ENCODE assay signal across 33 mouse cellular contexts in genomic region chr8:80463450-80463917, GRCm38 (mm10). TPM values are rescaled to one million over a fixed set of nuclear protein-coding genes. Genes with fewer than 3 reads are reported as not detected.
DNase-seq lines count a peak whose midpoint lies in the region; ATAC-seq and TF ChIP-seq lines count a peak whose summit lies in the region.
"Had no signal": no experiment of that assay in that cellular context is flagged by ENCODE, and none has a peak within 500 bp of the region (broad histone marks: within the 10 kb centered on the region; RNA-seq: fewer than 3 reads in every experiment).

No protein-coding gene starts in this region.

- TF ChIP-seq CTCF in lung, embryonic 14.5 days (IDR thresholded peaks at IDR 0.05; ENCODE audit: low read depth), result no peak
- no peak for TF ChIP-seq CTCF in lung, adult 2 months (IDR thresholded peaks at IDR 0.05; ENCODE audit: insufficient read depth, low read length)

- no peak for TF ChIP-seq POLR2A in lung, adult 2 months (IDR thresholded peaks at IDR 0.05; ENCODE audit: borderline replicate concordance, extremely low read depth, low read depth, low read length)

- no peak overlapping the region for H3K4me2 ChIP-seq in lung, embryonic 14.5 days
- no peak overlapping the region for H3K4me2 ChIP-seq in liver, embryonic 13.5 days
- H3K4me2 ChIP-seq: embryonic facial prominence, embryonic 13.5 days; heart, embryonic 13.5 days; hindbrain, embryonic 15.5 days; kidney, embryonic 15.5 days; midbrain, embryonic 11.5 days; neural tube, embryonic 13.5 days had no signal

- no peak overlapping the region for H3K27ac ChIP-seq in lung, embryonic 14.5 days (ENCODE audit: low read depth)
- H3K27ac ChIP-seq in liver, embryonic 13.5 days, result no peak overlapping the region
- H3K27ac ChIP-seq: embryonic facial prominence, embryonic 13.5 days; gastrocnemius, adult 2 months; heart, embryonic 13.5 days; hindbrain, embryonic 10.5 days; hindbrain, embryonic 15.5 days; kidney, embryonic 15.5 days; layer of hippocampus, adult 2 months; left cerebral cortex, adult 2 months; macrophage; neural tube, embryonic 13.5 days had no signal

- DNase-seq in lung, embryonic 14.5 days, result peak; percentile 56
- DNase-seq in lung, adult 2 months, result no peak
- peak; percentile 97 for DNase-seq in MEL-GATA-1-ER (ENCODE audit: extremely low read depth, low read depth)
- no peak for DNase-seq in liver, embryonic 13.5 days
- DNase-seq in left cerebral cortex, postnatal 14 days (ENCODE audit: low spot score in 2 of 2), result no peak
- DNase-seq in adrenal gland, postnatal 14 days, result no peak
- DNase-seq: adrenal gland, adult 8-10 months; cerebellum, adult 11 months; cerebellum, adult 9-10 months; cerebellum, postnatal 36 days; gastrocnemius, adult 2 months; gastrocnemius, postnatal 36 days; heart, postnatal 10 days; kidney, adult 11 months; kidney, postnatal 36 days; left cerebral cortex, postnatal 4 days; lung, adult 18-20 months; thymus, postnatal 4 days had no signal

- H3K9me3 ChIP-seq in lung, embryonic 14.5 days (ENCODE audit: low read depth, low read length), result no peaks in the 10 kb centered on the region
- H3K9me3 ChIP-seq in liver, embryonic 13.5 days (replicated peaks), result no peaks in the 10 kb centered on the region
- H3K9me3 ChIP-seq: embryonic facial prominence, embryonic 13.5 days; heart, embryonic 13.5 days; hindbrain, embryonic 10.5 days; hindbrain, embryonic 15.5 days; kidney, embryonic 15.5 days; neural tube, embryonic 13.5 days had no signal

- H3K36me3 ChIP-seq in lung, embryonic 14.5 days (ENCODE audit: insufficient read depth), result no peaks in the 10 kb centered on the region
- H3K36me3 ChIP-seq in liver, embryonic 13.5 days, result no peaks in the 10 kb centered on the region
- H3K36me3 ChIP-seq: embryonic facial prominence, embryonic 13.5 days; heart, embryonic 13.5 days; hindbrain, embryonic 10.5 days; hindbrain, embryonic 15.5 days; kidney, embryonic 15.5 days; neural tube, embryonic 13.5 days had no signal

- WGBS in lung, embryonic 14.5 days, result 23% methylated on average over 4 of the region's 4 CpGs
- 29% methylated on average over 4 of the region's 4 CpGs for WGBS in lung, adult 2 months
- 7% methylated on average over 4 of the region's 4 CpGs for WGBS in liver, embryonic 13.5 days (ENCODE audit: insufficient replicate concordance)

- H3K9ac ChIP-seq in lung, embryonic 14.5 days, result no peak overlapping the region
- no peak overlapping the region for H3K9ac ChIP-seq in liver, embryonic 13.5 days
- H3K9ac ChIP-seq: embryonic facial prominence, embryonic 13.5 days; heart, embryonic 13.5 days; hindbrain, embryonic 15.5 days; kidney, embryonic 15.5 days; neural tube, embryonic 13.5 days had no signal

- H3K27me3 ChIP-seq in lung, embryonic 14.5 days (ENCODE audit: insufficient read depth, low read length), result no peaks in the 10 kb centered on the region
- no peaks in the 10 kb centered on the region for H3K27me3 ChIP-seq in liver, embryonic 13.5 days
- H3K27me3 ChIP-seq: heart, embryonic 13.5 days; hindbrain, embryonic 15.5 days; kidney, embryonic 15.5 days; neural tube, embryonic 13.5 days had no signal

- no peak overlapping the region for H3K4me3 ChIP-seq in lung, embryonic 14.5 days (ENCODE audit: low read depth, low read length)
- no peak overlapping the region for H3K4me3 ChIP-seq in lung, adult 2 months (replicated peaks; ENCODE audit: extremely low read depth, low read depth, low read length)
- H3K4me3 ChIP-seq in liver, embryonic 13.5 days (replicated peaks), result no peak overlapping the region
- H3K4me3 ChIP-seq: embryonic facial prominence, embryonic 13.5 days; gastrocnemius, adult 2 months; heart, embryonic 13.5 days; hindbrain, embryonic 10.5 days; hindbrain, embryonic 15.5 days; kidney, embryonic 15.5 days; layer of hippocampus, adult 2 months; left cerebral cortex, adult 2 months; neural tube, embryonic 13.5 days had no signal

- intact Hi-C loops in left cerebral cortex, postnatal 14 days (cut with DNase I), result no loop called here

- peak; percentile 54; the same call in 1 of the 2 replicates for ATAC-seq in lung, embryonic 14.5 days (ENCODE audit: insufficient read depth)
- peak; percentile 51; the same call in 1 of the 2 replicates for ATAC-seq in liver, embryonic 13.5 days (ENCODE audit: low read depth)
- peak; percentile 91 for ATAC-seq in megakaryocyte-erythroid progenitor cell, adult 5-6 weeks (replicated peaks; ENCODE audit: low FRiP score, low TSS enrichment, poor library complexity, severe bottlenecking)
- ATAC-seq: forebrain, embryonic 16.5 days; inflammation-experienced regulatory T-cells, adult 6 months; midbrain, embryonic 16.5 days had no signal

- no peaks in the 10 kb centered on the region for H3K4me1 ChIP-seq in lung, embryonic 14.5 days (ENCODE audit: insufficient read depth)
- H3K4me1 ChIP-seq in lung, adult 2 months (ENCODE audit: control insufficient read depth, insufficient read depth, low read length), result no peaks in the 10 kb centered on the region
- no peaks in the 10 kb centered on the region for H3K4me1 ChIP-seq in liver, embryonic 13.5 days (replicated peaks)
- H3K4me1 ChIP-seq: hindbrain, embryonic 10.5 days; hindbrain, embryonic 15.5 days; kidney, embryonic 15.5 days; neural tube, embryonic 13.5 days had no signal

RNA-seq across cellular contexts. Expression of gene Gypa, which starts 30.1 kb away (rescaled TPM):
- polyA plus RNA-seq in lung, embryonic 14.5 days (2014; fragmentation: Nextera tagmentation; extraction: Ambion mirVana), result 4.1 and 6.3 TPM in 2 replicates
- polyA plus RNA-seq in lung, adult 2 months (2012; rRNA removed), result 0.13 and 0.46 TPM in 2 replicates
- polyA plus RNA-seq in liver, embryonic 13.5 days (2015; fragmentation: Nextera tagmentation; extraction: Ambion mirVana), result 610 and 732 TPM in 2 replicates
- total RNA-seq in megakaryocyte-erythroid progenitor cell, adult 5-6 weeks (2014; fragmentation: Nextera tagmentation), result 87.4 and 96.2 TPM in 2 replicates
- total RNA-seq in megakaryocyte-erythroid progenitor cell, adult 5-6 weeks (2017), result 109 and 139 TPM in 2 replicates
- under 1 TPM in 1 of 2 experiments, not detected in 1; 0.40 TPM for total RNA-seq in left cerebral cortex, postnatal 14 days (2021)
- 4.1 and 16.8 TPM in 2 replicates for total RNA-seq in adrenal gland, postnatal 14 days (2021)
- total RNA-seq: gastrocnemius, adult 2 months; gastrocnemius, postnatal 36 days; layer of hippocampus, adult 2 months; left cerebral cortex, adult 2 months; left cerebral cortex, postnatal 4 days had no signal
- polyA plus RNA-seq: inflammation-experienced regulatory T-cells, adult 6 months; macrophage; testis, adult 2 months had no signal

Comparison
In these comparisons a context has a peak if more than half of its experiments do, and no peak if none do; other contexts are left out.
1. DNase-seq: peak in lung, embryonic 14.5 days (single experiment) and MEL-GATA-1-ER (single experiment); none in lung, adult 2 months (single experiment), liver, embryonic 13.5 days (single experiment), left cerebral cortex, postnatal 14 days (0 of 2) and adrenal gland, postnatal 14 days (single experiment).
2. Peak in every context shown above with its lines, with median percentiles within 50 percentile points of each other: ATAC-seq.